Mouse (Mus musculus) hindbrain, embryonic 13.5 days (tissue): ENCODE measurements at regions not wholly inside any gene's neighbourhood (a gene's known extent, or its start where the extent isn't known, plus 50 kb on each side); places are given as distances from the start of the nearest gene placed in this dataset.
A peak's percentile ranks its signal among the peaks of the same experiment; 100 is the strongest.

Experiments
- ATAC-seq: fragments of 200-750 bp; cut with Nextera tagmentation; 2 replicates; pipeline ENCODE4 v1.8.0; 2017; ENCODE audit warnings: moderate TSS enrichment; ENCODE audit not compliant: low FRiP score
- H3K27ac ChIP-seq: fragments of 300-500 bp; sonication (generic); 2 replicates; pipeline ENCODE4 v1.5.1; 2015; ENCODE audit warnings: inconsistent platforms, mild to moderate bottlenecking, moderate library complexity
- H3K27me3 ChIP-seq: fragments of 300-500 bp; sonication (generic); 2 replicates; pipeline ENCODE4 v1.6.1; 2015; ENCODE audit warnings: mild to moderate bottlenecking, inconsistent platforms
- H3K36me3 ChIP-seq: fragments of 300-500 bp; sonication (generic); 2 replicates; pipeline ENCODE4 v1.6.1; 2015; ENCODE audit warnings: mild to moderate bottlenecking, inconsistent platforms
- H3K4me1 ChIP-seq: fragments of 300-500 bp; sonication (generic); replicated peaks from 2 replicates; pipeline ENCODE4 v1.6.1; 2015; ENCODE audit warnings: inconsistent platforms
- H3K4me2 ChIP-seq: fragments of 300-500 bp; sonication (generic); 2 replicates; pipeline ENCODE4 v1.6.1; 2015; ENCODE audit warnings: inconsistent platforms, mild to moderate bottlenecking, moderate library complexity
- H3K4me3 ChIP-seq: fragments of 300-500 bp; sonication (generic); 2 replicates; pipeline ENCODE4 v1.5.1; 2015; ENCODE audit warnings: mild to moderate bottlenecking, inconsistent platforms
- H3K9ac ChIP-seq: fragments of 300-500 bp; sonication (generic); 2 replicates; pipeline ENCODE4 v1.6.1; 2015; ENCODE audit warnings: mild to moderate bottlenecking, inconsistent platforms
- H3K9me3 ChIP-seq: fragments of 300-500 bp; sonication (generic); 2 replicates; pipeline ENCODE4 v1.6.1; 2016; ENCODE audit warnings: inconsistent platforms
- whole genome bisulfite sequencing: fragments of 180-500 bp; shearing (Covaris S2); methylation state at CpG from one replicate; pipeline ENCODE4 v1.1.7; 2015; 5-methylcytosine and 5-hydroxymethylcytosine counted together

GRCm38 (mm10) chr8:87028171-87028570, 143.1 kb upstream of the N4bp1 start:
- Histone ChIP-seq H3K9ac (no peak overlapping the region), H3K27ac (no peak overlapping the region), H3K4me1 (no peaks in the 10 kb centered on the region), H3K27me3 (no peaks in the 10 kb centered on the region), H3K36me3 (no peaks in the 10 kb centered on the region), H3K4me3 (no peak overlapping the region), H3K9me3 (no peaks in the 10 kb centered on the region), H3K4me2 (no peak overlapping the region)
- ATAC-seq: no peak
- WGBS: 87% methylated on average over 1 of the region's 1 CpGs

- Histone ChIP-seq H3K36me3 (no peaks in the 10 kb centered on the region), H3K27me3 (no peaks in the 10 kb centered on the region), H3K9ac (no peak overlapping the region), H3K4me3 (no peak overlapping the region), H3K4me2 (no peak overlapping the region), H3K4me1 (no peaks in the 10 kb centered on the region), H3K9me3 (no peaks in the 10 kb centered on the region), H3K27ac (no peak overlapping the region)
- WGBS: 70% methylated on average over 1 of the region's 1 CpGs
- no peak for ATAC-seq
Measured at GRCm38 (mm10) chr8:87025946-87026345, 140.9 kb upstream of the N4bp1 start.

- H3K27me3 ChIP-seq: no peaks in the 10 kb centered on the region
- ATAC-seq: no peak
- H3K4me3 ChIP-seq: no peak overlapping the region
- H3K4me2 ChIP-seq: no peak overlapping the region
- no peaks in the 10 kb centered on the region for H3K9me3 ChIP-seq
- no peaks in the 10 kb centered on the region for H3K36me3 ChIP-seq
- no peak overlapping the region for H3K27ac ChIP-seq
- H3K4me1 ChIP-seq: no peaks in the 10 kb centered on the region
- 93% methylated on average over 3 of the region's 3 CpGs for WGBS
- H3K9ac ChIP-seq: no peak overlapping the region
Measured at GRCm38 (mm10) chr8:87019795-87020194, 134.7 kb upstream of the N4bp1 start.

GRCm38 (mm10) chr8:86975546-86975945, 90.5 kb upstream of the N4bp1 start:
- H3K4me3 ChIP-seq: no peak overlapping the region
- 100% methylated on average over 1 of the region's 1 CpGs for WGBS

GRCm38 (mm10) chr8:86971736-86972135, 86.7 kb upstream of the N4bp1 start:
- ATAC-seq: no peak
- no peaks in the 10 kb centered on the region for H3K9me3 ChIP-seq
- no peaks in the 10 kb centered on the region for H3K4me1 ChIP-seq
- H3K27ac ChIP-seq: no peak overlapping the region
- no peaks in the 10 kb centered on the region for H3K36me3 ChIP-seq
- H3K4me3 ChIP-seq: no peak overlapping the region
- H3K4me2 ChIP-seq: no peak overlapping the region
- WGBS: 94% methylated on average over 3 of the region's 3 CpGs
- H3K9ac ChIP-seq: no peak overlapping the region
- no peaks in the 10 kb centered on the region for H3K27me3 ChIP-seq

More at GRCm38 (mm10) chr8:86975546-86975945, 90.5 kb upstream of the N4bp1 start:
- Histone ChIP-seq H3K9ac (no peak overlapping the region), H3K27me3 (no peaks in the 10 kb centered on the region), H3K4me1 (no peaks in the 10 kb centered on the region), H3K9me3 (no peaks in the 10 kb centered on the region), H3K36me3 (no peaks in the 10 kb centered on the region), H3K4me2 (no peak overlapping the region), H3K27ac (no peak overlapping the region)
- no peak for ATAC-seq

- H3K4me1 ChIP-seq: no peaks in the 10 kb centered on the region
- no peak overlapping the region for H3K9ac ChIP-seq
- no peaks in the 10 kb centered on the region for H3K27me3 ChIP-seq
- no peak for ATAC-seq
- no peak overlapping the region for H3K27ac ChIP-seq
- no peaks in the 10 kb centered on the region for H3K36me3 ChIP-seq
- no peak overlapping the region for H3K4me2 ChIP-seq
- no peak overlapping the region for H3K4me3 ChIP-seq
- 90% methylated on average over 2 of the region's 2 CpGs for WGBS
- H3K9me3 ChIP-seq: no peaks in the 10 kb centered on the region
Measured at GRCm38 (mm10) chr8:86969051-86969450, 84.0 kb upstream of the N4bp1 start.

- Histone ChIP-seq H3K9me3 (no peaks in the 10 kb centered on the region), H3K27ac (no peak overlapping the region), H3K4me3 (no peak overlapping the region), H3K36me3 (no peaks in the 10 kb centered on the region), H3K27me3 (no peaks in the 10 kb centered on the region), H3K4me1 (peaks cover 4% of the 10 kb centered on the region; the same call in 1 of the 2 replicates), H3K4me2 (no peak overlapping the region), H3K9ac (no peak overlapping the region)
- WGBS: 42% methylated on average over 3 of the region's 3 CpGs
- ATAC-seq: no peak
Measured at GRCm38 (mm10) chr8:86967891-86968311, 82.8 kb upstream of the N4bp1 start.

GRCm38 (mm10) chr8:86961218-86962195, 76.4 kb upstream of the N4bp1 start:
- Histone ChIP-seq H3K4me1 (peaks cover 26% of the 10 kb centered on the region), H3K27me3 (no peaks in the 10 kb centered on the region), H3K27ac (peak overlapping the region; percentile 30), H3K4me2 (no peak overlapping the region), H3K36me3 (no peaks in the 10 kb centered on the region), H3K9me3 (no peaks in the 10 kb centered on the region), H3K9ac (no peak overlapping the region), H3K4me3 (no peak overlapping the region)
- ATAC-seq: peak; percentile 82
- 44% methylated on average over 20 of the region's 20 CpGs for WGBS
